Mouse (Mus musculus) stomach, postnatal 0 days (tissue): ENCODE data around the gene Zfp609.

Experiments
- CTCF ChIP-seq: IDR thresholded peaks from 2 replicates; pipeline ENCODE4 v1.5.1; 2016; ENCODE audit warnings: antibody characterized with exemption, low read depth, mild to moderate bottlenecking, moderate library complexity
- EP300 ChIP-seq: optimal IDR thresholded peaks from 2 replicates; pipeline ENCODE3; 2016; ENCODE audit warnings: antibody characterized with exemption

GRCm38 (mm10) chr9:65789788-65790187 is 37.6 kb downstream of the Zfp609 start:
- TF ChIP-seq CTCF (no peak), EP300 (no peak)
